Mouse (Mus musculus) lung, embryonic 16.5 days (tissue): ENCODE measurements at regions not wholly inside any gene's neighbourhood (a gene's known extent, or its start where the extent isn't known, plus 50 kb on each side); places are given as distances from the start of the nearest gene placed in this dataset.

Experiments
- ATAC-seq: fragments of 200-750 bp; cut with Nextera tagmentation; 2 replicates; pipeline ENCODE4 v1.8.0; 2017; ENCODE audit warnings: low read depth, mild to moderate bottlenecking, moderate library complexity
- H3K27ac ChIP-seq: fragments of 300-500 bp; sonication (generic); 2 replicates; pipeline ENCODE4 v1.5.1; 2014; ENCODE audit warnings: mild to moderate bottlenecking, control low read depth, low read length
- H3K27me3 ChIP-seq: fragments of 300-500 bp; sonication (generic); 2 replicates; pipeline ENCODE4 v1.6.1; 2014; ENCODE audit warnings: low read depth, low read length, mixed read lengths; ENCODE audit not compliant: control insufficient read depth, insufficient read depth
- H3K36me3 ChIP-seq: fragments of 300-500 bp; sonication (generic); 2 replicates; pipeline ENCODE4 v1.6.1; 2014; ENCODE audit warnings: low read length; ENCODE audit not compliant: control insufficient read depth, insufficient read depth
- H3K4me1 ChIP-seq: fragments of 300-500 bp; sonication (generic); replicated peaks from 2 replicates; pipeline ENCODE4 v1.6.1; 2014; ENCODE audit warnings: low read length, mixed read lengths; ENCODE audit not compliant: control insufficient read depth, insufficient read depth
- H3K4me2 ChIP-seq: fragments of 300-500 bp; sonication (generic); 2 replicates; pipeline ENCODE4 v1.6.1; 2014; ENCODE audit warnings: low read depth, low read length, control low read depth
- H3K4me3 ChIP-seq: fragments of 300-500 bp; sonication (generic); 2 replicates; pipeline ENCODE4 v1.5.1; 2014; ENCODE audit warnings: mild to moderate bottlenecking, low read length, control low read depth
- H3K9ac ChIP-seq: fragments of 300-500 bp; sonication (generic); 2 replicates; pipeline ENCODE4 v1.6.1; 2014; ENCODE audit warnings: low read length, control low read depth
- H3K9me3 ChIP-seq: fragments of 300-500 bp; sonication (generic); 2 replicates; pipeline ENCODE4 v1.6.1; 2016; ENCODE audit warnings: low read length; ENCODE audit not compliant: control insufficient read depth
- WGBS: fragments of 180-500 bp; shearing (Covaris S2); extraction: QIAGEN DNeasy Blood & Tissue Kit; methylation state at CpG from one replicate; pipeline ENCODE4 v1.1.7; 2014; 5-methylcytosine and 5-hydroxymethylcytosine counted together

DNA sequence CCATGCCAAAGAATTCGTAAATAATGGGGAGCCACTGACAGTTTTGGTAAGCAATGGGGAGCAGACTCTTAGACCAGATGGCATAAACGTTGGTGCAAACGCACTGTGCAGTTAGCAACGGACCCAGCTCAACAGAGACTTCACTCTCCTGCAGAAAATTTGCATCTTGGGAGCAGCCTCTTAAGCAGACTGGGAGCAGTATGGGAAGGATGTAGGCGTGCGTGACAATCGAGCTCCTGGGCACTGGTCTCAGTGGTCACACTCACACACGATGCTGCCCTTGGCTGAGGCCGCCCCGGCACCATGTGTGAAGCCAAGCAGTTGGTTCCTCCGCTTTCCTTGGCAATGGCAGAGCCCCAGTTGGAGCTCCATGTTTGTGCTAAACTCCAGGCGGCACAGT is 218.8 kb downstream of the Sec61b start:
- 66% methylated on average over 12 of the region's 12 CpGs for WGBS
- Histone ChIP-seq H3K9me3 (no peaks in the 10 kb centered on the region), H3K36me3 (no peaks in the 10 kb centered on the region), H3K4me2 (no peak overlapping the region), H3K9ac (no peak overlapping the region), H3K4me1 (no peaks in the 10 kb centered on the region), H3K4me3 (no peak overlapping the region), H3K27ac (no peak overlapping the region), H3K27me3 (no peaks in the 10 kb centered on the region)
- no peak for ATAC-seq

DNA sequence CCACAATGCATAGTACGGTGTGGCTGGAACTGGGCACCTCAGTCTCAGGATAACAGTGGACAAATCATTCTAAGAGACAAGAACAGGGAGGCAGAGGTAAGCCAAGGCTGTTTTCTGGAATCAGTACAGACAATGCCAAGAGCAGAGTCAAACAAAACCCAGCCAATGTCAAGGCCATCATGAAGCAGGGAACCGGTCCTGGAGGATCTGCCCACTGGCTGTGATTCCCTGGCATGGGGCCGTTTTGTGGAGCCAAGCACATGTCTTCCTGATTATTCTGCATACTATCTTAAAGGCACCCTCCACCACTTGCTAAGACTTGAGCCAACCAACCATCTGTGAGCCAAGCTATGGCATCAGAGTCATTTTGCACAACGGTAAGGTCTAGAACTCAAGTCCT is 222.6 kb downstream of the Sec61b start:
- no peaks in the 10 kb centered on the region for H3K9me3 ChIP-seq
- H3K27me3 ChIP-seq = no peaks in the 10 kb centered on the region
- H3K4me2 ChIP-seq = no peak overlapping the region
- no peaks in the 10 kb centered on the region for H3K36me3 ChIP-seq
- no peak overlapping the region for H3K4me3 ChIP-seq
- H3K4me1 ChIP-seq = no peaks in the 10 kb centered on the region
- 85% methylated on average over 4 of the region's 4 CpGs for WGBS
- no peak overlapping the region for H3K9ac ChIP-seq
- ATAC-seq = no peak
- H3K27ac ChIP-seq = no peak overlapping the region

- Histone ChIP-seq H3K4me2 (no peak overlapping the region), H3K9me3 (no peaks in the 10 kb centered on the region), H3K36me3 (no peaks in the 10 kb centered on the region), H3K9ac (no peak overlapping the region), H3K27me3 (no peaks in the 10 kb centered on the region), H3K4me3 (no peak overlapping the region), H3K4me1 (no peaks in the 10 kb centered on the region), H3K27ac (no peak overlapping the region)
- no peak for ATAC-seq
- WGBS = 50% methylated on average over 4 of the region's 4 CpGs
Observed at GRCm38 (mm10) chr4:47698514-47698913, 224.1 kb downstream of the Sec61b start.

DNA sequence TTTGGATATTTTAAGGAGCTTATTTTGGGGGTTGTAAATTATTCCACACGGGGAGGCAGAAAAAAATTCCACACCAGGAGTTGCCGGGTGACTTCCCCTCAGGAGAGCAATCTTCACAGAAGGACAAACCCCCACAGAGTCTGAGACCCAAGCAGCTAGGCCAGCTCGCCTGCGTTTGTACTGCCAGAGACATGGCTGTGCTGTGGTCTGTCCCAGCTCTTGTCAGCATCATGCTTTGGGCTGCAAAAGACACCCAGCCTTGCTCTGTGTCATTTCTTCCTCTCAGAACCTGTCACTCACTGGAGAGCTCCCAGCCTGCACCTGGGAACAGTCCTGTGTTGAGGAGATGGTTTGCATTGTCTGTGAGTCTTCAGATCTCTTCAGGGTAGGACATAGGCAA is 224.5 kb downstream of the Sec61b start:
- Histone ChIP-seq H3K27me3 (no peaks in the 10 kb centered on the region), H3K9ac (no peak overlapping the region), H3K4me2 (no peak overlapping the region), H3K4me1 (no peaks in the 10 kb centered on the region), H3K9me3 (no peaks in the 10 kb centered on the region), H3K4me3 (no peak overlapping the region), H3K36me3 (no peaks in the 10 kb centered on the region), H3K27ac (no peak overlapping the region)
- no peak for ATAC-seq
- WGBS = 47% methylated on average over 4 of the region's 4 CpGs

DNA sequence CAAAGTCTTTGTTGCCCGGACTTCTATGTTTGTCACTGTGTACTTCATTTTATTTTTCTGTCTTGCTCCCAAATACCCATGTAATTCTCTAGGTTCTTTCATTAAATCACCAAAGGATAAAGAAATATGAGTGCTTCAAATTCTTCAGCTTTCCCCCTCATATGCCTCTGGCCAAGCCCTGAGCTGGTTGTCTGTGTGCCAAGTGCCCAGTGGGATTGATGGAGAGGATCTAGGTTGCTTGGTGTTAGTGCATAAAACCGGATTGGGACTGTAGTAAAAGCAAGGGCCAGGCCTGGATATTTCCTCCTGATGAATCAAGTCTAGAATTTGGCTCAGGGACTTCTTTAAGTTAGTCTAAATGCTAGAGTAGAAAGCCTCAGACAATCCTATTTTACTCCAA is 229.0 kb downstream of the Sec61b start:
- no peaks in the 10 kb centered on the region for H3K4me1 ChIP-seq
- H3K27me3 ChIP-seq = no peaks in the 10 kb centered on the region
- ATAC-seq = no peak
- no peak overlapping the region for H3K9ac ChIP-seq
- no peaks in the 10 kb centered on the region for H3K36me3 ChIP-seq
- no peaks in the 10 kb centered on the region for H3K9me3 ChIP-seq
- H3K4me3 ChIP-seq = no peak overlapping the region
- WGBS = 69% methylated on average over 2 of the region's 2 CpGs
- H3K27ac ChIP-seq = no peak overlapping the region
- no peak overlapping the region for H3K4me2 ChIP-seq

GRCm38 (mm10) chr4:47704607-47705006 is 230.1 kb downstream of the Sec61b start:
- no peak overlapping the region for H3K4me2 ChIP-seq
- 65% methylated on average over 4 of the region's 4 CpGs for WGBS

GRCm38 (mm10) chr4:47707966-47708365 is 233.5 kb downstream of the Sec61b start:
- no peak for ATAC-seq
- no peaks in the 10 kb centered on the region for H3K36me3 ChIP-seq
- no peaks in the 10 kb centered on the region for H3K27me3 ChIP-seq
- H3K4me3 ChIP-seq = no peak overlapping the region
- H3K27ac ChIP-seq = no peak overlapping the region
- H3K9me3 ChIP-seq = no peaks in the 10 kb centered on the region
- no peaks in the 10 kb centered on the region for H3K4me1 ChIP-seq
- no peak overlapping the region for H3K9ac ChIP-seq
- H3K4me2 ChIP-seq = no peak overlapping the region

More at GRCm38 (mm10) chr4:47704607-47705006, 230.1 kb downstream of the Sec61b start:
- H3K4me3 ChIP-seq = no peak overlapping the region
- no peaks in the 10 kb centered on the region for H3K27me3 ChIP-seq
- no peak overlapping the region for H3K9ac ChIP-seq
- no peaks in the 10 kb centered on the region for H3K36me3 ChIP-seq
- no peak overlapping the region for H3K27ac ChIP-seq
- no peaks in the 10 kb centered on the region for H3K4me1 ChIP-seq
- ATAC-seq = no peak
- no peaks in the 10 kb centered on the region for H3K9me3 ChIP-seq

DNA sequence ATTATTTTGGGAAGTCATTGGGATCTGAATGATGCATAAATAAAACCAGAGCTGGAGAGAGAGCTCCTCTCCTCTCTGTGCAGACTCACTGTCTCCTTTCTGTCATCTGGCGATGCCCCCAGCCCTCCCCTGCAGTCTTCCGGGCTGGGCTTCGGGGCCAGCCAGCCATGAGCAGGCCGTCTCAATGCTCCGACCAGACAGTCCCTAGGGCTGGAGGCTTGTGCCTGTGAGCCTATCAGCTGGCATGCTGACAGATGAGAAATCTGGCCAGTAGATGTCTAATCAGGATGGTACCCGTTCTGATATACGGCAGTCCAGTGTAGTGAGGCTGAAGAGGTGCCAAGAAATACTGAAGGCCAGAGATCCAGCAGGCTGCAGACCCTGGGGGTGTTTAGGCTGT is 238.9 kb downstream of the Sec61b start:
- Histone ChIP-seq H3K4me2 (no peak overlapping the region), H3K4me3 (no peak overlapping the region), H3K27ac (no peak overlapping the region), H3K9ac (no peak overlapping the region), H3K9me3 (no peaks in the 10 kb centered on the region), H3K27me3 (no peaks in the 10 kb centered on the region), H3K4me1 (no peaks in the 10 kb centered on the region), H3K36me3 (no peaks in the 10 kb centered on the region)
- WGBS = 62% methylated on average over 7 of the region's 7 CpGs
- ATAC-seq = no peak

DNA sequence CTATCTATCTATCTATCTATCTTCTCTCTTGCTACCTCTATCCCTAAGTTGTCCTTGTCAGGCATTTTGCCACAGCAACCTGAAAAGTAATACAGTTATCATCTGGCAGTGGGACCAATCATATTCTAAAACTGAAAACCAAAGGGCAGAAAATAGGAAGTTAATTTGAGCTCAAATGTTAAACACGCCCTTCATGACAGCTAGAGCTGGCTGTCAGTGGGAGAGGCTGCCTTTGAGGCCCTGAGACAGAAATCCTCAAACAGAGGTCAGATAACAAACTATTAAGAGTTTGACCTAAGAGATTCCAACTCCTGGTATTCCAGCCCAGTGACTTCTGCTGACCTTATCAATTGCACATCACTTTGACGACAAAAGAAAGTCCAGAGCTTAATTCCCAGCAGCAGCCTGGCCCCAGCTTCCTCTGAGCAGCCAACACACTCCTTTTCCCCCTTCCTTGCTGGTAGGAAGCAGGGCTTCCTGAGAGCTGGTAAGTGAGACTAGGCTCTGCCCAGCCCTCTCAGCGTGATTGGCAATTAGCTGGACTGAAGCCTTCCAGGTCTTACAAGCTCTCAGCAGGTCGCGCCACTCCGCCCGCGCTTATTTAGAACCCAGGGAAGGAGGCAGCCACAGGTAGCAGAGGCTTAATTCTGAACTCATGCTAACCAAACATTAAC is 250.0 kb downstream of the Sec61b start:
- H3K36me3 ChIP-seq = no peaks in the 10 kb centered on the region
- no peaks in the 10 kb centered on the region for H3K4me1 ChIP-seq
- H3K27me3 ChIP-seq = no peaks in the 10 kb centered on the region
- 17% methylated on average over 8 of the region's 8 CpGs for WGBS
- H3K4me2 ChIP-seq = no peak overlapping the region; the same call in 1 of the 2 replicates
- no peaks in the 10 kb centered on the region for H3K9me3 ChIP-seq
- no peak overlapping the region for H3K27ac ChIP-seq
- ATAC-seq = peak; percentile 31; the same call in 1 of the 2 replicates
- no peak overlapping the region for H3K4me3 ChIP-seq
- H3K9ac ChIP-seq = no peak overlapping the region

DNA sequence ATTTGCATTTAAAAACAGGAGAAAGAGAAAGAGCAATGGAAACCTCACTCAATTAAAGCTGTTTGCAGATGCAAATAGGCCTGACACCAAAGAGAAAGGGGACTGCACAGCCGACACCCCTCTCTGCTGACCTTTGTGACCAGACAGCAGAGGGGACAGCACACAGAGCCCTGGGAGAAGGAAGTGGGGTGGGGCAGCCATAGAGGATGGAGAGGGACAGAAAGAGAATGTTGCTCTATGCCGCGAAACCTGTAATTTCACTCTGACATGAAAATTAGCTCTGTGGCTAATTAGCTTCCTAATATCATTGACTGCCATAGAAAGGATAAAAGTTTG is 250.5 kb downstream of the Sec61b start:
- H3K4me2 ChIP-seq = no peak overlapping the region; the same call in 1 of the 2 replicates
- no peak for ATAC-seq
- no peaks in the 10 kb centered on the region for H3K4me1 ChIP-seq
- WGBS = 30% methylated on average over 3 of the region's 3 CpGs
- H3K27ac ChIP-seq = no peak overlapping the region
- no peaks in the 10 kb centered on the region for H3K36me3 ChIP-seq
- H3K4me3 ChIP-seq = no peak overlapping the region
- no peaks in the 10 kb centered on the region for H3K27me3 ChIP-seq
- no peaks in the 10 kb centered on the region for H3K9me3 ChIP-seq
- no peak overlapping the region for H3K9ac ChIP-seq
